Mouse (Mus musculus): ENCODE results near the gene Dlgap4. TPM values are rescaled to one million over a fixed set of nuclear protein-coding genes. Genes with fewer than 3 reads are reported as not detected.

The Dlgap4 gene
- total and polyA plus RNA-seq, 3 experiments: 15.7 to 113 (median 54.8) TPM

DNA sequence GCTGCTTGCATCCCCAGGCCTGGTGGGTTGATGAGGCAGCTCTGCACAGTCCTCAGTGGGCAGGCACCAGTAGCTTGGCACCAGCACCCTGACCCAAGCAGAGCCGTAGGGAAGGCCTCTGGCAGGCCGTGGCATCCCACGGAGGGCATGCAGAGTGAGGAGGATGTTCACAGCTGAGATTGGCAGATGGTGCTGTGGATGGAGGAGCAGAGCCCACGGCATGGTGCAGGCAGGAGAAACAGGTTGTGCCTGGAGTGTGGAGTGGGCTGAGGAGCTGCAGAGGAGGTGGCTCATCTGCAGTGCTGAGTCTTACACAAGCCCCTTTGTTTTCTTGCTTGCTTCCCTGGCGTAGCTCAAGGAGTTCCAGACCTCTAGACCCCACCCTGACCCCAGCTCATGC, 40.6 kb downstream of the Dlgap4 start:
- H3K27me3 ChIP-seq (ENCODE audit: insufficient read depth, low read length): no peaks in the 10 kb centered on the region
- no peaks in the 10 kb centered on the region for H3K9me3 ChIP-seq (replicated peaks)
- no peaks in the 10 kb centered on the region for H3K36me3 ChIP-seq (replicated peaks)
- no peaks in the 10 kb centered on the region for H3K4me1 ChIP-seq (ENCODE audit: insufficient read depth, low read depth, low read length)
- TF ChIP-seq POLR2AphosphoS5 (IDR thresholded peaks at IDR 0.05; ENCODE audit: insufficient replicate concordance, low read depth, low read length) (no peak), GATA1 (IDR thresholded peaks at IDR 0.05; ENCODE audit: borderline replicate concordance, low read length) (no peak), TAL1 (conservative IDR thresholded peaks at IDR 0.05; ENCODE audit: low read depth, low read length) (no peak), GATA2 (IDR thresholded peaks at IDR 0.05; ENCODE audit: borderline replicate concordance, low read depth, low read length) (no peak), CTCF (IDR thresholded peaks at IDR 0.05; ENCODE audit: low read depth, low read length) (no peak)
- DNase-seq (ENCODE audit: low spot score) (no peak), ATAC-seq (ENCODE audit: extremely low read depth, insufficient number of reproducible peaks, low FRiP score, poor library complexity, severe bottlenecking) (no peak)
- no peak overlapping the region for H3K4me3 ChIP-seq (ENCODE audit: low read depth, low read length)

DNA sequence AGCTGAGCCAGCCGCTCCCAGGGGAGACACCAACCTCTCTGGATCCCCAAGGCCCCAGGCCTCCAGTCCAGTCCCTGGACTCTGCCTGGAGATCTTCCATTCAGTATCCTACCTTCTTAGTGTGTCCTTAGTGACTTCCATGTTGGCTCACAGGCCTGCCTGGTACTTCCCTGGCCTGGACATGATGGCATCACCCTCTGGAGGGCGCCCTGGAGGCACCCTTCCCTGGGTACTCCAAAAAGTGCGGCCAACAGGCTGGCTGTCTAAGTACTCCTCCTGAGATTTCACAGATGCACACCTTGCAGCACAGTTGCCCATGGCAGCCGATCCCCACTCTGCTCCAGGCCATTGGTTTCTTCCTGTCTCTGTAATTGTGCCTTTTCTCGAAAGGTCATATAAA, 42.1 kb downstream of the Dlgap4 start:
- Histone ChIP-seq H3K4me1 (ENCODE audit: insufficient read depth, low read depth, low read length) (no peaks in the 10 kb centered on the region), H3K9me3 (replicated peaks) (no peaks in the 10 kb centered on the region), H3K27me3 (ENCODE audit: insufficient read depth, low read length) (no peaks in the 10 kb centered on the region; the same call in 1 of the 2 replicates), H3K36me3 (replicated peaks) (no peaks in the 10 kb centered on the region), H3K4me3 (ENCODE audit: low read depth, low read length) (no peak overlapping the region)
- DNase-seq (ENCODE audit: low spot score) (no peak), ATAC-seq (ENCODE audit: extremely low read depth, insufficient number of reproducible peaks, low FRiP score, poor library complexity, severe bottlenecking) (no peak)
- TF ChIP-seq TAL1 (conservative IDR thresholded peaks at IDR 0.05; ENCODE audit: low read depth, low read length): no peak
- no peak for TF ChIP-seq GATA1 (IDR thresholded peaks at IDR 0.05; ENCODE audit: borderline replicate concordance, low read length)
- no peak for TF ChIP-seq GATA2 (IDR thresholded peaks at IDR 0.05; ENCODE audit: borderline replicate concordance, low read depth, low read length)
- TF ChIP-seq POLR2AphosphoS5 (IDR thresholded peaks at IDR 0.05; ENCODE audit: insufficient replicate concordance, low read depth, low read length): no peak
- no peak for TF ChIP-seq CTCF (IDR thresholded peaks at IDR 0.05; ENCODE audit: low read depth, low read length)

DNA sequence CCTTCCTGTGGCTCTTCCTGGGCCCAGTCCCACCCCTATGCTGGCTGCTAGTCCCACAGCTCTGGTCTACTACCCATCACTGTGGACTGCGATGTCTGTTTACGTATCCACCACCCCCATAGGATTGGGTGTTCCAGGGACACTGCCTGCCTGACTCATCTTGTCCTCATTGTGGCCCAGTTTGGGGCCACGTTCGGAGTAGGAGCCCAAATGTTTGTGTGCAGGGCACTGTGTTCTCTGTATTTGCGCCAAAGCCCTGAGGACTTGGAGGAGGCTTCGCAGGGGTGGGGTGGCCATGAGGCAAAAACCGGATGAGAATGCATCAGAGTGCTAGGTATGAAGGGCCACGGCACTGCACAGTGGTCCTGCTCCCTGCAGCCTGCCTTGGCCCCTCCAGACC, 44.0 kb downstream of the Dlgap4 start:
- no peak overlapping the region for H3K4me3 ChIP-seq (ENCODE audit: low read depth, low read length)
- TF ChIP-seq GATA1 (IDR thresholded peaks at IDR 0.05; ENCODE audit: borderline replicate concordance, low read length) (no peak), CTCF (IDR thresholded peaks at IDR 0.05; ENCODE audit: low read depth, low read length) (no peak), GATA2 (IDR thresholded peaks at IDR 0.05; ENCODE audit: borderline replicate concordance, low read depth, low read length) (no peak), TAL1 (conservative IDR thresholded peaks at IDR 0.05; ENCODE audit: low read depth, low read length) (no peak), POLR2AphosphoS5 (IDR thresholded peaks at IDR 0.05; ENCODE audit: insufficient replicate concordance, low read depth, low read length) (no peak)
- no peaks in the 10 kb centered on the region; the same call in 1 of the 2 replicates for H3K27me3 ChIP-seq (ENCODE audit: insufficient read depth, low read length)
- no peak for ATAC-seq (ENCODE audit: extremely low read depth, insufficient number of reproducible peaks, low FRiP score, poor library complexity, severe bottlenecking)
- H3K36me3 ChIP-seq (replicated peaks): no peaks in the 10 kb centered on the region
- H3K4me1 ChIP-seq (ENCODE audit: insufficient read depth, low read depth, low read length): no peaks in the 10 kb centered on the region
- DNase-seq (ENCODE audit: low spot score): no peak
- H3K9me3 ChIP-seq (replicated peaks): no peaks in the 10 kb centered on the region

DNA sequence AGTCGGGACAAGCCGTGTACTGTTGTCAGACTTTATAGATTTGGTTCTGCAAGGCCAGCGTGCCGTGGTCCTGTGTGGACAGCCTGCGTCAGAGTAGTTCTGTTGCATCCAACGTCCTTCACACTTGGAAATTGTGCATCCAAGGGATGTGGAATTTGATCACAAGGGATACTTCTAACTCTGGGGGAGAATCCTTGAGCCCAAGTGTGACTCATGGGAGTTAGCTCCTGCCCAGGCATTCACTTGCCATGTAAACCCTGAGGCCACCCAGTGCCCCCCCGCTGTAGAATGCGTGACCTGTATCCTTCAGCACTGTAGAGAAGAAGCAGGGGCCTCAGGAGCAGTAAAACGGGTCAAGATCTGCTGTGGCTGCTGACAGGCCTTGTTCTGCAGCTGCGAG, 44.7 kb downstream of the Dlgap4 start:
- ATAC-seq (ENCODE audit: extremely low read depth, insufficient number of reproducible peaks, low FRiP score, poor library complexity, severe bottlenecking) (no peak), DNase-seq (ENCODE audit: low spot score) (no peak)
- TF ChIP-seq TAL1 (conservative IDR thresholded peaks at IDR 0.05; ENCODE audit: low read depth, low read length): no peak
- no peak for TF ChIP-seq POLR2AphosphoS5 (IDR thresholded peaks at IDR 0.05; ENCODE audit: insufficient replicate concordance, low read depth, low read length)
- TF ChIP-seq GATA2 (IDR thresholded peaks at IDR 0.05; ENCODE audit: borderline replicate concordance, low read depth, low read length): no peak
- TF ChIP-seq GATA1 (IDR thresholded peaks at IDR 0.05; ENCODE audit: borderline replicate concordance, low read length): no peak
- TF ChIP-seq CTCF (IDR thresholded peaks at IDR 0.05; ENCODE audit: low read depth, low read length): no peak
- no peak overlapping the region for H3K4me3 ChIP-seq (ENCODE audit: low read depth, low read length)
- H3K9me3 ChIP-seq (replicated peaks): no peaks in the 10 kb centered on the region
- H3K36me3 ChIP-seq (replicated peaks): no peaks in the 10 kb centered on the region
- H3K4me1 ChIP-seq (ENCODE audit: insufficient read depth, low read depth, low read length): no peaks in the 10 kb centered on the region
- H3K27me3 ChIP-seq (ENCODE audit: insufficient read depth, low read length): peaks cover 2% of the 10 kb centered on the region; the same call in 1 of the 2 replicates

DNA sequence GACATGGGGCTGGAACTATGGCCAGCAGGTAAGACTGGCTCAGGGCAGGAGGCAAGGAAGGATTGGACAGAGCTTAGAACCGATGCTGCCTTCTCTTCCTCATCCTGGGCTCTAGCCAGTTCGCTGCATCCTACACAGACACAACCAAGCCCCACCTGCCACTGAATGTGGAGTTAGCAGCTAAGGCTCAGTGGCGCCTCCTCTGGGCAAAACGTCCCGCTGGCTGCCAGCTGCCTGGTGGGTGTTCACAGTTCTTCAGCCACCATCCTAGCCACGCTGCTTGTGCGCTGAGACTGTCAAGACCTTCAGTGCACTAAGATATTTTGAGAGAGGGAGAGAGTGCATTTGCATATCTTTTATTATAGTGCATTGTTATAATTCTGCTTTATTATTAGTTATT, 45.2 kb downstream of the Dlgap4 start:
- H3K4me1 ChIP-seq (ENCODE audit: insufficient read depth, low read depth, low read length): no peaks in the 10 kb centered on the region
- peaks cover 5% of the 10 kb centered on the region; the same call in 1 of the 2 replicates for H3K27me3 ChIP-seq (ENCODE audit: insufficient read depth, low read length)
- H3K36me3 ChIP-seq (replicated peaks): no peaks in the 10 kb centered on the region
- DNase-seq (ENCODE audit: low spot score): no peak
- H3K9me3 ChIP-seq (replicated peaks): no peaks in the 10 kb centered on the region
- ATAC-seq (ENCODE audit: extremely low read depth, insufficient number of reproducible peaks, low FRiP score, poor library complexity, severe bottlenecking): no peak
- no peak overlapping the region for H3K4me3 ChIP-seq (ENCODE audit: low read depth, low read length)
- TF ChIP-seq CTCF (IDR thresholded peaks at IDR 0.05; ENCODE audit: low read depth, low read length): no peak
- TF ChIP-seq GATA1 (IDR thresholded peaks at IDR 0.05; ENCODE audit: borderline replicate concordance, low read length): no peak
- TF ChIP-seq TAL1 (conservative IDR thresholded peaks at IDR 0.05; ENCODE audit: low read depth, low read length): no peak
- TF ChIP-seq POLR2AphosphoS5 (IDR thresholded peaks at IDR 0.05; ENCODE audit: insufficient replicate concordance, low read depth, low read length): no peak
- TF ChIP-seq GATA2 (IDR thresholded peaks at IDR 0.05; ENCODE audit: borderline replicate concordance, low read depth, low read length): no peak

DNA sequence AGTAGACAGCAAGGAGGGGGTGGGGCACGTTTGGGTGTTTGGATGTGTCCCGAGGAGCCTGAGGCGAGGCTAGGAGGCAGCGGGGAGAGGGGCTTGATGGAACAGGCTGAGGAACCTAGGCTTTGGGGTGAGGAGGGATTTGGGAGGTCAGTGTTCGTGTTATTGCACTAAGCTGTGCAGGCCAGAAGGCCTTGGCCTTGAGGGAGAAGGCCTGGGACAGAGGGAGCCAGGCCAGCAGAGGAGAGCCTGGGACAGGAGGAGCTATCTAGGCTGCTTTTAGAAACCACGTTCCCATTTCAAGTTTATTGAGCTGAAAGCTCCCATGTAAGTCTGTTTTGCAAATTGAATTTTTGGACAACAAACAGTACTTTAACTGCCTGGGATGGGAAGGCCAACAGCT, 46.5 kb downstream of the Dlgap4 start:
- TF ChIP-seq TAL1 (conservative IDR thresholded peaks at IDR 0.05; ENCODE audit: low read depth, low read length) (no peak), GATA1 (IDR thresholded peaks at IDR 0.05; ENCODE audit: borderline replicate concordance, low read length) (no peak), CTCF (IDR thresholded peaks at IDR 0.05; ENCODE audit: low read depth, low read length) (no peak), POLR2AphosphoS5 (IDR thresholded peaks at IDR 0.05; ENCODE audit: insufficient replicate concordance, low read depth, low read length) (no peak), GATA2 (IDR thresholded peaks at IDR 0.05; ENCODE audit: borderline replicate concordance, low read depth, low read length) (no peak)
- no peak overlapping the region for H3K4me3 ChIP-seq (ENCODE audit: low read depth, low read length)
- no peaks in the 10 kb centered on the region for H3K4me1 ChIP-seq (ENCODE audit: insufficient read depth, low read depth, low read length)
- H3K27me3 ChIP-seq (ENCODE audit: insufficient read depth, low read length): peaks cover 5% of the 10 kb centered on the region; the same call in 1 of the 2 replicates
- no peaks in the 10 kb centered on the region for H3K9me3 ChIP-seq (replicated peaks)
- no peak for DNase-seq (ENCODE audit: low spot score)
- ATAC-seq (ENCODE audit: extremely low read depth, insufficient number of reproducible peaks, low FRiP score, poor library complexity, severe bottlenecking): no peak
- no peaks in the 10 kb centered on the region for H3K36me3 ChIP-seq (replicated peaks)

All from G1E (cell line).